Mouse (Mus musculus): ENCODE measurements at regions not wholly inside any gene's neighbourhood (a gene's known extent, or its start where the extent isn't known, plus 50 kb on each side); places are given as distances from the start of the nearest gene placed in this dataset.

GRCm38 (mm10) chr3:143477916-143478610 lies 596.3 kb upstream of the Pkn2 start:
- H3K27me3 ChIP-seq (ENCODE audit: insufficient read depth, low read length) = no peaks in the 10 kb centered on the region

GRCm38 (mm10) chr3:143475461-143475860 lies 593.7 kb upstream of the Pkn2 start:
- Histone ChIP-seq H3K36me3 (ENCODE audit: insufficient read depth, low read length) (no peaks in the 10 kb centered on the region), H3K27me3 (ENCODE audit: insufficient read depth, low read length) (no peaks in the 10 kb centered on the region), H3K9me3 (ENCODE audit: low read length) (no peaks in the 10 kb centered on the region), H3K4me3 (replicated peaks; ENCODE audit: low read length) (no peak overlapping the region), H3K4me1 (replicated peaks; ENCODE audit: low read depth, low read length) (no peaks in the 10 kb centered on the region)
- no peak for TF ChIP-seq CTCF (conservative IDR thresholded peaks at IDR 0.05; ENCODE audit: low read length)
- TF ChIP-seq NANOG (IDR thresholded peaks at IDR 0.05; ENCODE audit: borderline replicate concordance, low read length) = no peak
- TF ChIP-seq POU5F1 (IDR thresholded peaks at IDR 0.05; ENCODE audit: borderline replicate concordance, low read length) = no peak

More at GRCm38 (mm10) chr3:143477916-143478610, 596.3 kb upstream of the Pkn2 start:
- Histone ChIP-seq H3K4me1 (replicated peaks; ENCODE audit: low read depth, low read length) (no peaks in the 10 kb centered on the region), H3K9me3 (ENCODE audit: low read length) (no peaks in the 10 kb centered on the region), H3K36me3 (ENCODE audit: insufficient read depth, low read length) (no peaks in the 10 kb centered on the region), H3K4me3 (replicated peaks; ENCODE audit: low read length) (no peak overlapping the region)
- no peak for TF ChIP-seq CTCF (conservative IDR thresholded peaks at IDR 0.05; ENCODE audit: low read length)
- no peak for TF ChIP-seq NANOG (IDR thresholded peaks at IDR 0.05; ENCODE audit: borderline replicate concordance, low read length)
- no peak for TF ChIP-seq POU5F1 (IDR thresholded peaks at IDR 0.05; ENCODE audit: borderline replicate concordance, low read length)

- H3K36me3 ChIP-seq (ENCODE audit: insufficient read depth, low read length) = no peaks in the 10 kb centered on the region
- no peaks in the 10 kb centered on the region for H3K27me3 ChIP-seq (ENCODE audit: insufficient read depth, low read length)
- no peak for TF ChIP-seq POU5F1 (IDR thresholded peaks at IDR 0.05; ENCODE audit: borderline replicate concordance, low read length)
- no peak for TF ChIP-seq NANOG (IDR thresholded peaks at IDR 0.05; ENCODE audit: borderline replicate concordance, low read length)
- TF ChIP-seq CTCF (conservative IDR thresholded peaks at IDR 0.05; ENCODE audit: low read length) = no peak
- H3K9me3 ChIP-seq (ENCODE audit: low read length) = no peaks in the 10 kb centered on the region
- H3K4me3 ChIP-seq (replicated peaks; ENCODE audit: low read length) = no peak overlapping the region
- no peaks in the 10 kb centered on the region for H3K4me1 ChIP-seq (replicated peaks; ENCODE audit: low read depth, low read length)
Observed at GRCm38 (mm10) chr3:143447005-143447709, 565.4 kb upstream of the Pkn2 start.

DNA sequence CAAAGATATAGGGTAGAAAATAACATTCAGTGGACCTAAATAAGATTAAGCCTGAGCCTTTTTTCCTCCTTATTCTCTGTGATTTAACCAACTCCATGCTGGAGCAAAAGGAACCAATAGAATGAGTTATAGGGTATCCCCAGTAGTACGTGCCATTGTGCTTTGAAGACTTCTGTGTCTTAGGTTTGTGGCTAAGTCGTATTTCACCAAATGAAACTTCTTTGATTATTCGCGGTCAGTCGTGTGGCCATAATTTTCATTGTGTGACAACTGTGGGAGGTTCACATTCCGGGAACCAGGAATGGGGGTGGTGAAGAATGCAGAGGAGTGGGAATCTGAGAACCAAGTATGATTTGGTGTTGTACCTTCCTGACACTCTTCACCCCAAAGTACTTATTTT lies 535.6 kb upstream of the Pkn2 start:
- H3K36me3 ChIP-seq (ENCODE audit: insufficient read depth, low read length) = no peaks in the 10 kb centered on the region
- no peaks in the 10 kb centered on the region for H3K4me1 ChIP-seq (replicated peaks; ENCODE audit: low read depth, low read length)
- H3K9me3 ChIP-seq (ENCODE audit: low read length) = no peaks in the 10 kb centered on the region
- TF ChIP-seq POU5F1 (IDR thresholded peaks at IDR 0.05; ENCODE audit: borderline replicate concordance, low read length) = no peak
- TF ChIP-seq CTCF (conservative IDR thresholded peaks at IDR 0.05; ENCODE audit: low read length) = no peak
- no peak for TF ChIP-seq NANOG (IDR thresholded peaks at IDR 0.05; ENCODE audit: borderline replicate concordance, low read length)
- no peak overlapping the region for H3K4me3 ChIP-seq (replicated peaks; ENCODE audit: low read length)
- H3K27me3 ChIP-seq (ENCODE audit: insufficient read depth, low read length) = no peaks in the 10 kb centered on the region

DNA sequence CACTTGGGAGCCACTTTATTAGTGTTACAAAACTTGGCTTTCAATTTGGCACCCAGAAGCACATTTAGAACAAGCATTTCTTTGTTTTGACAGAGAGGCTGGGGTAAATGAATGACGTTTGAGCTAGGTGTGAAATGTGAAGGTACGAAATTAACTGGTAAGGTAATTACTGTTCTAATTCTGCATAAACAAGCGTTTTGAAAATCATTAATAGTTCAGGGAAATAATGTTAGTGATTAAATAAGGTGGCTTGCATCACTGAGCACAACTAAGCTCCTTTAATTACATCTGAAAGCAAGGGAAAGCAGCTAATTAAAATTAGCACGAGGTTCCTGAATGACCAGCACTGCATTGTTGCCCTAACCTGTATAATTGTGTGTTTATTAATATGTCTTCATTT lies 529.9 kb upstream of the Pkn2 start:
- H3K36me3 ChIP-seq (ENCODE audit: insufficient read depth, low read length) = no peaks in the 10 kb centered on the region
- no peaks in the 10 kb centered on the region for H3K4me1 ChIP-seq (replicated peaks; ENCODE audit: low read depth, low read length)
- TF ChIP-seq POU5F1 (IDR thresholded peaks at IDR 0.05; ENCODE audit: borderline replicate concordance, low read length) (no peak), CTCF (conservative IDR thresholded peaks at IDR 0.05; ENCODE audit: low read length) (no peak), NANOG (IDR thresholded peaks at IDR 0.05; ENCODE audit: borderline replicate concordance, low read length) (no peak)
- no peaks in the 10 kb centered on the region for H3K27me3 ChIP-seq (ENCODE audit: insufficient read depth, low read length)
- no peaks in the 10 kb centered on the region for H3K9me3 ChIP-seq (ENCODE audit: low read length)
- no peak overlapping the region for H3K4me3 ChIP-seq (replicated peaks; ENCODE audit: low read length)

DNA sequence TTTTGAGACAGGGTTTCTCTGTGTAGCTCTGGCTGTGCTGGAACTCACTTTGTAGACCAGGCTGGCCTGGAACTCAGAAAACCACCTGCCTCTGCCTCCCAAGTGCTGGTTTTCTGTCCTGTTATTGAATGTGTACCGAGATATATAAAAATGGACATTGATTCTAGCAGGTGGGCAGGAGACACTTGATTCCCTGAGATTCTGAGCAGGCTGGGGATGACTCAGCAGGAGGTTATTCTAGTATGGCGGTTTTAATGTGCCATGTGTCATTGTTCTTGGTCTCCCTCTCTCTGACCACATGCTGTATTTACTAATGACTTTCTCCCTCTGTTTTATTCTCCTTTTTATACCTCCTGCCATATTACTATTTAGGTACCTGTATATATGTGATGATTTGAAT lies 517.2 kb upstream of the Pkn2 start:
- Histone ChIP-seq H3K36me3 (ENCODE audit: insufficient read depth, low read length) (no peaks in the 10 kb centered on the region), H3K9me3 (ENCODE audit: low read length) (no peaks in the 10 kb centered on the region), H3K4me1 (replicated peaks; ENCODE audit: low read depth, low read length) (no peaks in the 10 kb centered on the region), H3K4me3 (replicated peaks; ENCODE audit: low read length) (no peak overlapping the region), H3K27me3 (ENCODE audit: insufficient read depth, low read length) (no peaks in the 10 kb centered on the region)
- TF ChIP-seq NANOG (IDR thresholded peaks at IDR 0.05; ENCODE audit: borderline replicate concordance, low read length) = no peak
- TF ChIP-seq POU5F1 (IDR thresholded peaks at IDR 0.05; ENCODE audit: borderline replicate concordance, low read length) = no peak
- no peak for TF ChIP-seq CTCF (conservative IDR thresholded peaks at IDR 0.05; ENCODE audit: low read length)

GRCm38 (mm10) chr3:143384357-143384756 lies 502.6 kb upstream of the Pkn2 start:
- H3K36me3 ChIP-seq (ENCODE audit: insufficient read depth, low read length) = no peaks in the 10 kb centered on the region
- no peak overlapping the region for H3K4me3 ChIP-seq (replicated peaks; ENCODE audit: low read length)
- no peaks in the 10 kb centered on the region for H3K27me3 ChIP-seq (ENCODE audit: insufficient read depth, low read length)
- no peak for TF ChIP-seq POU5F1 (IDR thresholded peaks at IDR 0.05; ENCODE audit: borderline replicate concordance, low read length)
- TF ChIP-seq CTCF (conservative IDR thresholded peaks at IDR 0.05; ENCODE audit: low read length) = no peak
- TF ChIP-seq NANOG (IDR thresholded peaks at IDR 0.05; ENCODE audit: borderline replicate concordance, low read length) = no peak
- H3K4me1 ChIP-seq (replicated peaks; ENCODE audit: low read depth, low read length) = no peaks in the 10 kb centered on the region
- peaks cover 10% of the 10 kb centered on the region; the same call in 1 of the 2 replicates for H3K9me3 ChIP-seq (ENCODE audit: low read length)

DNA sequence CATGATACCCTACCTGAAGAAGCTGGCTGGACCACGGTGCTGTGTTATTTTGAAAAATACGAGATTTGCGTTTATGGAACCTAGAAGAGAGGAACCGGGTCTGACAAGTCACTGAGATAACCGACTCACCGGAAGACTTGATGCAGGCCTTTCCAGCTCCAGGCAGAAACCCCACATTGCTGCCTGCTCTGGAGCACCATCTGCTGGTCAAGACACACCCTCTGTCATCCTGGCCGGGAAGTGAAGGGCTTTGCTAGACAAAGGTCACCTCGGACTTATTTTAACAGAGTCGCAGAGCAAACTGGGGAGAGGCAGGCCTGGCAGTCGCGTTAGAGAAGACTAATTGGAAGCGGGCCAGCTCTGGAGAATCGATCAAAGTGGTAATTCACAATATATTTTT lies 497.4 kb upstream of the Pkn2 start:
- H3K36me3 ChIP-seq (ENCODE audit: insufficient read depth, low read length) = no peaks in the 10 kb centered on the region
- no peak for TF ChIP-seq NANOG (IDR thresholded peaks at IDR 0.05; ENCODE audit: borderline replicate concordance, low read length)
- peak; percentile 65 for TF ChIP-seq CTCF (conservative IDR thresholded peaks at IDR 0.05; ENCODE audit: low read length)
- TF ChIP-seq POU5F1 (IDR thresholded peaks at IDR 0.05; ENCODE audit: borderline replicate concordance, low read length) = no peak
- H3K4me1 ChIP-seq (replicated peaks; ENCODE audit: low read depth, low read length) = no peaks in the 10 kb centered on the region
- H3K4me3 ChIP-seq (replicated peaks; ENCODE audit: low read length) = no peak overlapping the region
- no peaks in the 10 kb centered on the region for H3K27me3 ChIP-seq (ENCODE audit: insufficient read depth, low read length)
- H3K9me3 ChIP-seq (ENCODE audit: low read length) = peaks cover 10% of the 10 kb centered on the region; the same call in 1 of the 2 replicates
